Mouse (Mus musculus): ENCODE measurements around the gene Unc13b.

GRCm38 (mm10) chr4:43047231-43047630, 11.5 kb upstream of the Unc13b start:
- TF ChIP-seq CTCF (IDR thresholded peaks at IDR 0.05; ENCODE audit: low read depth, low read length): no peak
- no peak for TF ChIP-seq POLR2A (IDR thresholded peaks at IDR 0.05; ENCODE audit: borderline replicate concordance, low read depth, low read length)
